Mouse (Mus musculus) c-Kit-positive CD71-positive TER-119-negative erythroid progenitor cells, embryonic 14.5 days (primary cell): ENCODE results near the gene Cblc.

Experiments
- DNase-seq: peaks from one replicate; pipeline ENCODE4 v3.0.0-alpha.2; 2013; ENCODE audit warnings: low read depth

Gene Cblc

DNA sequence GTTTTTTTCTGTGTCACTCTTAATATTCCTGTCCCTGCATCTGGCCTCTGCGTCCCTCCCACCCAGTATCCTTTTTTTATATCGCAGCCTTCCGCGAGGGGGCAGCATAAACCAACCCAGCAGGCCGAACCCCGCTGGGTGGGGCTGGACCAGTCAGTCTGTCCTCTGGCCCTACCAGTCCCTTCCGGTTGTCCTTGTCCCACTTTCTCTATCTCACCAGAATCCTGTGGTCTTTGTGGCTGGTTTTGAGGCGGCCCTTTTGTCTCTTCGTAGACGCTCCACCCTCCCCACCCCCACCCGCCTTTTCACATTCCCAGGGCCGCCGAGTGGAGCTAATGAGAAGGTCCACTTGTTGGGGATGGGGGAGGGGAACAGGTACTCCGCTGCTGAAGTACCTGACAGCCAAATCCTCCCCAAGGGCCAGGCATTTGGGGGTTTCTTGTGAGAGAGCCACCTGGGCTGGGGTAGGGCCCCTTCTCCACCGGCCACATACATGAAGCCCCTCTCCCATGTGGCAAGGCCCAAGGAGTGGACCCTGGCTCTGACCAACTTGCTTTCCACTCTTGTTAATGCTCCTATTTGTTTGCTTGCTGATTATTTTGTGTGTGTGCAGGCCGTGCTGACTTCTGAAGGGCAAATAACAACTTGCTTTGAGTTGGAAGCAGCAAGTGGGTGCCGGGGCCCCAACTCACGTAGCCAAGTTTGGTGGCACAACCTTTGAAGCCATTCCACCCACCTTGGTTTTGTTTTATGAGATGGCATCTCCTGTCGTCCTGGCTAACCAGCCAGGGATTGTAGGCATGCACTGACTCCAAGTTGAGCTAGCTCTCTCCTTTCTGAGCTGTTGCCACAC, 46.2 kb downstream of the Cblc start, which contains the start of gene Nectin2:
Nectin2 (minus strand) TSS at position 267 of the 853 bp plus-strand sequence.
- DNase-seq = peak; percentile 78

DNA sequence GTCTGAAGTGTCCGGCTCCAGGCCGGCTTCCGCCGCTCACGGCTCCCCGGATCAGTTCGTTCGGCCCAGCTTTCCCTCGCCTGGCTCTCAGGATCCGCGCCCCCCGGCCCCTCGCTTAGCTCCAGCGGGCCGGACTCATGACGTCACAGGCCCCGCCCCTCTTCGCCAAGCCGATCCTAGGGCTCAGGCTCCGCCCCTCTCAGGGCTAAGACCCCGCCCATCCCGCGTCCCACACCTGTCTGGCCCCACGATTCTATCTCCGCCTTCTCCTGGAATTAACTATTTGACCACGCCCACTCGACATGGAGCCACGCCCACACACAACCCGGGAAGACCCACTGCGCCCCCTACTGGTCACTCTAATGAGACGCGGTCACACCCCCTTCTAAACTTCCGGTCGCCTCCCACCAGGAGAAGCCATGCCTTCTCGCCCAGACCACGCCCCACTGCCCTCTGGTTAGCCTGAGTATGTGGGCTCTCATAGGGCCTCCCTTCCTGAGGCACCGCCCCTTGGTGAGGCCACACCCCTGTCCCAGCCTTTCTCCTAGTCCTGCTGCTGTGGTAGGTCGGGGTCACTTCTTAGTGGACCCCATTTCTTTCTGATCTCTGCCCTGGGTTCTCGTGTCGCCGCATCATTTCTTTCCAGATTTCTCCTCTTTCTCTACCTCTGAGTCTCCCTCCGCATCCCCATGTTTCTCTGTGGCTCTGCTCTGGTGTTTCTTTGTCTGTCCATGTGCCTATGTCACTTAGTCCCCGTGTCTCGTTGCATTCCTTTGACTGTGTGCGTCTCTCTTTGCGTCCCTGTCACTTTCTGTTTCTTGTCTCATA, 47.0 kb downstream of the Cblc start:
- peak; percentile 94 for DNase-seq

DNA sequence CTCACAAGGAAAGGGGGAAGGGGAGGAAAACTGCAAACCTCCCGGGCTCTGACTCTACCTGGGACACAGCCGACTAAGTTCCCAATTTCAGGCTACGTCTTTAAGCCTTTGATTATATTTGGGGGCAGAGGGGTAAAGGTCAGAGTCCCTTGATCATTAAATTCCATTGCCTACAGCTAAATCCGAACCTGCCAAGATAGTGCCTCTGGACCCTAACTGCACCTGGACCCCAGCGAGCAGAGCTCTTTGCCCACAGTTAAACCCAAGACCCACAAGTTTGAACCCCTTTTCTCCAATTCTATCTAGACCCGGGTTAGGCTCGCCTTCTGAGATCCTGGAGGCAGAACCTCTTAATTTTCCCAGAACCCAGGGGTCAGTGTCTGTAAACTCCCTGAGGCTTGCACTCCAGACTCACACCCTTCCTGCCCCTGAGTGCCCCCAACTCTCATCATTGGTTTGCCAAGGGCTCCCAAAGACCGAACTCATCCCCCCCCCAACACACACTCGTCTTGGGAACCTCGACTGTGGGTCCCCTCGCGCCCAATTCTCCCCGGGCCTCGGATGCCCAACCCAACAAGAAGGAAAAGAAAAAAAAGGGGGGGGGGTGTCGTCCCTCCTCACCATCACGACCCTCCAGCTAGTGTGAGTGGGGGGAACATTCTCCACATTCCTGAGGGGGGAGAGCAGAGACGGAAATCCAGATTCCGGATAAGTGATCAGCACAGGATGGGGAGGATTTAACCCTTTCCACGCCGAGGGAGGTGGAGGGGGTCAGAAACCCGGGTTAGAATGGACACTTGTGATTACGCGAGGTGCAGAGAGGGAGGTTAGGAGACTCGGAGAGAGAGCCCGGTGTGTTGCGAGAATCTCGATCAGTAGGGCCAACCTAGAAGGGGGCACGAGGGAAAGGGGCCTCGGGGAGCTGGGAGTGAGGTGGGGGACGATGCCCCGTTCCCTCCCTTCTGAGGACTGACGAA, 48.1 kb downstream of the Cblc start:
- no peak for DNase-seq

DNA sequence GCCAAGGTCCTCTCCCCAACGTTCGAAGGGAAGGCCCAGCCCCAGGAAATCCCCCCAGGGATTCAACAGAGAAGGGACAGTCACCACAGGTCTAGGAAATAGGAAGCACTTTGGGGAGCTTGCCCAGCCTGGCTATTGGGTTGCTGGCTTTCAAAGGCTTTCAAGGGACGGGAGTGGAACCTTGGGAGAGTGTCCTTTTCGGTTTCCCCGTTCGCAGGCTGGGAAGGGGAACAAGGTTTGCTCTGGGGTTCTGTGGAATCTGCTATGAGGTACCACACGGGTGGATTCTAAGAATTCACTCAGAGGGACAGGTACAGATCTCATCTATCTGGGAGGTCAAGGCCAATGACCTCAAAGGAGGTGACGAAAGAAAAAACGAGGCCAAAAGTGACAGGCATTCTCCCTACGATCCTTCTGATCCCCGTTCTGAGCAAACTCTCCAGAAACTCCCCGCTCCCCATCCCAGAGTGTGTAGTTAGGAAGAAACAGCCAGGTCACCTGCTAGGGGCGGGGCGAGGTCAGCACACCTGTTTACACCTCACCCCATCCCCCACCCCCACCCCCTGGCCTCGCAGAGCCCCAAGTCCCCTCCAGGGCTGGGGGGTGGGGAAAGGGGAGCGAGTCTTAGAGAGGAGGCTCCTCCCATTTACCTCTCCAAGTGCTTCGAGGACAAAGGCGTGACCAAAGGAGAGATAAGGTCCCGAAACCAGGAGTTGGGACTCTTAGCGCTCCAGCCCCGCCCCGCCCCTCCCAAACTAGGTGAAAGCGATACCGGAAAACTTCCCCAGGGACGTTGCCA, 49.0 kb downstream of the Cblc start:
- no peak for DNase-seq

DNA sequence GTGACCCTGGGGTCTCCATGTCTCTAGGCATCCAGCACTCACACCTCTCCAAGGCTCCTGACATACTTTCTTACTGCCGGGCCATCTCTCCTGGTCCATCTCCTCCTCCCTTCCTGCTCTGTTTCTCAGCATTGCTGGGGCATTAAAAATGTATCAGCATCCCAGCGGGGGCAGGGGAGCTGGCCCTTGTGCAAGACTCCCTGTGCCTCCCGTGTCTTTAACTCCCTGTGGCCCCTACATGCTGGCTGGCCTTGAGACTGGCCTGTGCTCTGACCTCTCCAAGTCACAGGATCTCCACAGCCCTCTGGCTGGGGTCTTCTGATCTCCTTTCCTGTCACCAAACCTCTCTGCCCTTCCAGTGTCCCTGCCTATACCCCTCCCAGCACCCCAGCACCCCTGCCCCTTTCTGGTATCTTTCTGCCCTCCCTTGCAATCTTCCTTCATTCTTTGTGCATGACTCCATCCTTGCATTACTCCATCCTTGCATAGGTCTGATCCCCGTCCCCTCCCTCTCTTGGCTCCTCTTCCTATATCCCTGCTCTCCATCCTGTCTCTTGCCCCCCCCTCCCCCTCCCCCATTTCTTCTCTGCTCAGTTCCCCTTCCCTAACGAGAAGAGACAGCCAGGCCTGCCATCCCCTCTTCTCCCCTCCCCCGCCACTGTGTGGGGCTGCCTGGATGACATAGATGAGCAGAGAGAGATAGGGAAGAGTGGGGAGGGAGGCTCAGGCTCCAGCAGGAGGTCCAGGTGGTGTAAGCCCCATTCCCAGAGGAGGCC, 50.0 kb downstream of the Cblc start:
- DNase-seq = no peak

DNA sequence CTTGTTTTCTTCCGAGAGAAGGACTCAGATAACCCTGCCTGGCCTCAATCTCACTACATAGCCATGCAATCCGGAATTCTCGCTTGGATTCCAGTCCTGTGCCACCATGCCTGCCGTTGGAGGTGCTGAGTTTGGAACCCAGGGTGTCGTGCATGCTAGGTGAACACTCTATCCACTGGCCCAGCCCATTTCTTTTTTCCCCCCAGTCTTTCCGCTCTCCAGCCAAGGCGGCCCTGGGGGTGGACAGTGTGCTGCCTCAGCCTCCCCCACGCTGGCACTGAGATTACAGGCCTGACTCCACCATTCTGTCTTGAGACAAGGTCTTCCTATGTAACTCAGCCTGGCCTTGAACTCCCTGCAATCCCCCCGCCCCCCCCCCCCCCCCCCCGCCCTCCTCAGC, 50.6 kb downstream of the Cblc start:
- no peak for DNase-seq

DNA sequence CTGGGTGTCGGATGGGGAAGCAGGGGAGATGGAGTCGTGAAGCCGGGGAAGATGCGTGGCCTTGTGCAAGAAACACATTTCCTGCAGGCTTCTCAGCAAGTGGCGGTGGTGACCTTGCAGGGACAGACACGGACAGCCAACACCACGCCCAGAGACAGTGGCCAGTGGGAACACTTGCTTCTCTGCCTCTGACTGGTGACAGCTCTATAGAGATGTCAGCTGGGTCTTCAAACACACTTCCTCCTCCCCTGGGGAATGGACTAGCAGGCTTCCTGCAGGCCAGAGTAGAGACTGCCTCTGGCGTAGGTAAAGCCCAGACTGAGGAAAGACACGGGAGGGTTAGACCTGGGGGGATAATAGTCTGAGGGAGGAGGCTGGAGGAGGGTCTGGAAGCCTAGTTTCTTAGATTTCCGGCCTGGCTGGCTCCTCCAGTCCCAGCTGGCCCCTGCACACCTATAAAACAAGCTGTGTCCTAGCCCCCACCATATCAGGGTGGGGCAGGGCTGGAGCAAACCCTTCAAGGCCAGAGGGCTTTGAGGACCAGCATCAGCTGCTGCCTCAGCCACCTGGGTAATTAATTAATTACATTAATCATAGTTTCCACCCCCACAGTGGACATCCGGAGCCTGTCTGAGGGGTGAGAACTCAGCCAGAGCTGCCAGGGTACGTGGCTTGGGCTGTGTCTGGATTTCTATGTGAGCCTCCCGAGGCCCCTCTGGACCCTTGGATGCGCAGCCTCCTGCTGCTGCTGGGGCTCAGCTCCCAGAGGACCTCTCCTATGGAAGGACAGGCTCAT, 51.8 kb downstream of the Cblc start:
- no peak for DNase-seq

DNA sequence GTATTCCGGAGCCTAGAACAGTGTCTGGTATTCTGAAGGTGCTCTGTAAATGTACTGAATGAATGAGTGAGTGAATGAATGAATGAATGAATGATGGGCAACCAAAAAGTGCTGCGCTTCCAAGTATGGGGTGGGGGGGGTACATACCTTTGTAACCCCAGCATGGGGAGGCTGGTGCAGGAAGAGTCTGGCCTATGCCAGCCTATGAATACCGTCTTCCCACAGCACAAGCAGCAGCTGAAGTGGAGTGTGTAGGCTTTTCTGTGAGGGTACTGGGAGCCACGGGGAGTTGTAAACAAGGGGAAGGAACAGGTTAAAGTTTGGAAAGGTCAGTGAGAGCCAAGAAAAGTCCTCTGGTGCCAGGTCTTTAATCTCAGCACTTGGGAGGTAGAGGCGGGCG, 52.8 kb downstream of the Cblc start:
- no peak for DNase-seq

DNA sequence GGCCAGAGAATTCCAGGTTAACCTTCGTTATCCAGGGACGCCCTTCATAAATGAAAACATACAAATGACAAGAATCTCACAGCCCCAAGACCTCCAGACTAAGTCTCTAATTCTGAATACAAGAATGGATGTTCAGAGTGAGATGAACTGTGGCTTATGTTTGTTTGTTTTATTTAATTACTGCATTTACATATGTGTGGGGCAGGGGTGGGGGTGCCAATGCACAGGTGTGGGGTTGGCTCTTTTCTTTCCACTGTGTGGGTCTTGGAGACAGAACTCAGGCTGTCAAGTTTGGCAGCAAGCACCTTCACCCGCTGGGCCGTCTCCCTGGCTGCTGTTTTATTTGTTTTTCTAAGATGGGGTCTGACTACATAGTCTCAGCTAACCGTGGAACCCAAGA, 54.1 kb downstream of the Cblc start:
- no peak for DNase-seq

DNA sequence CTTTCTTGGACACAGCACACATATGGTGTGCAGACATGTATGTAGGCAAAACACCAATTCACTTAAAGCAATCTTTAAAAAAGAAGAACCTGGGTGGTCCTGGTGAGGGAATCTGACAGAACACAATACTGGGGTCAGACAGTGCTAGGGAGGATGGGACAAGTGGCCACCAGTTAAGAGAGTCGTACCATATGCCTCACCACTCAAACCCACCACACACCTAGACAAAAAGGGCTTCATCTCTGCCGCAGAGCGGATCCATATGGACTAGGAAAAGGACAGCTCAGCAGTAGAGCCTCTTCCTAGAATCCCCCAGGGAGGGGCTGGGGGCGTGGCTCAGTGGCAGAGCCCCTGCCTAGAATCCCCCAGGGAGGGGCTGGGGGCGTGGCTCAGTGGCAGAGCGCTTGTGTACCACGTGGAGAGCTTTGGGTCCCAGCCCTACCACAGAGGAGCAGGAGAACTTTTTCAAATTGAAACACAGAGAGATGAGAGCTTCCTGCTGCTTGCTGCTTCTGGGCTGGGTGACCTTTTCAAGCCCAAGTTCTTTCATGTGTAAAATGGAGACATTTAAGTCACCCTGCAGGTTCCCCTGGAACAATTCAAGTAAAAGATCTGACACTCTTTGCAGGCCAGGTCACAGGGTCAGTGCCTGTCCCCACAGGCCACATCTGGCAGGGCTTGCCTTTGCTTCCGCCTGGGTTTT, 55.1 kb downstream of the Cblc start:
- no peak for DNase-seq

DNA sequence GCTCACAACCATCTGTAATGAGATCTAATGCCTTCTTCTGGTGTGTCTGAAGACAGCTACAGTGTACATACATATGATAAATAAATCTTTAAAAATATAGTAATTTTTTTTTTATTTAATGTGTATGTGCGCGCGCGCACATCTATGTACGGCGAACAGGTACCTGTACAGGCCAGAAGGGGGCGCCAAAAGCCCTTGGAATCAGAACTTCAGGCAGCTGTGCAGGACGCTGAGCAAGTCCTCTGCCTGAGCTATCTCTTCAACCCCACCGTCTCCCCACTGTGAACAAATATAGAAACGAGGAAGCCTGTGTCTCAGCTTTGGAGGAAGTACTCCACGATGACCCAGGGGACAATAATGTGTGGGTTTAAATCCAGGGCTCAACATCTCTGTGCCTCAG, 56.3 kb downstream of the Cblc start:
- DNase-seq = no peak

DNA sequence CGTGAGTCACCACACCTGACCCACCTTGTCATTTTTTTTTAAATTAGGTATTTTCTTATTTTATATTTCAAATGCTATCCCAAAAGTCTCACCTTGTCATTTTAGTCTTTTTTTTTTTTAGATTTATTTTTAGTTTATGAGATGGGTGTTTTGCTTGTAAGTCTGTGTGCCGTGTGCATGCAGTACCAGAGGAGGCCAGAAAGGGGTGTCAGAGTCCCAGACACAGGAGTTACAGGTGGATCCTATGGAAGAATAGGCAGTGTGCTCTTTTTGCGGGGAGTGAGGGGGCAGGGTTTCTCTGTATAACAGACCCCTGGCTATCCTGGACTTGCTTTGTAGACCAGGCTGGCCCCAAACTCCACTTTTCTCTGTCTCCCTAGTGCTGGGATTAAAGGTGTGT, 57.8 kb downstream of the Cblc start:
- peak; percentile 27 for DNase-seq

DNA sequence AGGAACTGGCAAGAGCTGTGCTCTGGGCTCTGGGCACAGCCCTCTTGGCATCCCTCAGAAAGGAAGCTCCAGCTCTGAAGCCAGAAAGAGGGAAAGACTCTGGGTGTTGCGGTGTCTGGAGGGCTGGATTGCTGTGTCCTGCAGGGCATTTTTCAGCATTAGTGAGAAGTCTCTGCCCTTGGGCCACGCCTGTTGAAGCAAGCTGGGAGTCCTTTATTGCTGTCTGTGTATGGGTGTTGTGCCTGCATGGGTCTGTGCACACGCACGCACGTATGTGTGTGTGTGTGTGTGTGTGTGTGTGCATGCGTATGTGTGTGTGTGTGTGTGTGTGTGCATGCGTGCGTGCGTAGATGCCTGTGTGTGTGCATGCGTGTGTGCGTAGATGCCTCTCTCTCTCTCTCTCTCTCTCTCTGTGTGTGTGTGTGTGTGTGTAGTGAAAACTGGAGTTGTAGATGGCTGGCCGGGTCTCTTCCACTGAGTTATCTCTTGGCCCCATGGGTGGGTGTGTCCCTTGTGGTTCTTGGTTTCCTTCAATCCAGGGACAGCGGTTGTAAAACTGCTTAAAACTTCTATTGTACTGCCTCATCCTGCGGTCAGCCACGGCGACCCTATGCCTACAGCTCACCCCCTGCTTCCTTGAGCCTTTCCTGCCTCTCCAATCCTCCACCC, 60.1 kb downstream of the Cblc start:
- peak; percentile 78 for DNase-seq

DNA sequence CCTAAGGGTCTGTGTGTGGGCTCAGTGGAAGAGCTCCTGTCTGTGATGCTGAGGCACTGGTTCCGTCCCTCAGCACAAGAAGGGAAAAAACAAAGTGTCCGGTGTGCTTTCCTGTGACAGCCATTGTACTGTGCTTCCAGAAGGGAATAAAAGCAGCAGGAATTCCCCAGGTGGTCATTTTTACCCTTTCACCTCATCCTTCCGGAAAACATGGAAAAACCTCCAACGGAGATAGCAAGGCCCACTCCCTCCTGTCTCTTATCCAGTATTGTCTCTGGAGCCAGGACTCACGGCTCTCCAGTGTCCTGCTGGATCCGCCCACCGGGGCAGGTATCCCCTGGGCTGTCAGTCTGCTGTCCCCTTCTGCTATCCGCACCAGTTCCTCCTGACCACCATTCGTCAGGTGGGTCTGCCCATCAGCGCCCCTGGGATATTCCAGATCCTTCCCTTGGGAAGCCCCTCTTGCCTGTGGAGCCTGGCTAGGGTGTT, 62.4 kb downstream of the Cblc start:
- DNase-seq = no peak
